9 mouse cellular contexts compared by ENCODE assay signal in the genomic region with DNA sequence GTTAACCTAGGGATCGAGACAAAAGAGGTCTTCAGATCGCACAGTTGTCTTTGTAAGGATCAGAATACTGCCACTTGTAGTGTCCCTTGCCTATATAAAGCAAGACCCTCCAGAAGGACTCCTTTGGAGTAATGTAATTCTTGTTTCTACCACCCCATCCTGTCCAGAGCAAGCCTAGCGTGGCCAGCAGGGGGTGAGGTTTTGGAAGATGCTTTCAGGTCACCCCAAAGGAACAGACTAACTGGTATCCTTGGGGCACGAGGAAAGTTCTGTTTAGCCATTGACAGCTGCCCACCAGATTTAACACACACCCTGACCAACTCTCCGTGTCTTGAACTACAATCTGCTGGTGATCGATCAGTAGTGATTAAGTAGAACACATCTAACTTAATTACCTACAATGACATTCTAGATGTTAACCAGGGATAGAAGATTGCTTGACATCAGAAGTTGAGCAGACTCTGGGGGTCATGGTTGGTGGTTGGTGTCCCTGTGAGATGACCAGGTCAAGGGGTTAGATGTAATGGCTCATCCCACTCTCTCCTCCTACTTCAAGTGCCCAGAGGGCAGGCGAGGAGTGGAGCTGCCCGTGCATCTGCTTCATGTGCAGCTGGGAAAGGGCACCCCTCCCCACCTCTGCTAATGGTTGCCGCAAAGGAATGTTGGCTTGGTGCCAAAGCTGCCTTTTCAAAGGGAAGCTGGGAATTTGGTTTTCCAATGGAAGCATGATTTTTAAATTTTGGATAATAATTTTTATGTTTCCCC. TPM values are rescaled to one million over a fixed set of nuclear protein-coding genes. Genes with fewer than 3 reads are reported as not detected.
A peak's percentile ranks its signal among the peaks of the same experiment; 100 is the strongest.
DNase-seq lines count a peak whose midpoint lies in the region; ATAC-seq lines count a peak whose summit lies in the region.
"Had no signal": no experiment of that assay in that cellular context is flagged by ENCODE, and none has a peak within 500 bp of the region (broad histone marks: within the 10 kb centered on the region; RNA-seq: fewer than 3 reads in every experiment).

No protein-coding gene starts in this region.

- ATAC-seq in heart, embryonic 12.5 days (ENCODE audit: insufficient number of reproducible peaks, low FRiP score) = 0 out of 2 replicates have a peak, but pooled peaks have one; percentile 58
- ATAC-seq in kidney, embryonic 16.5 days (ENCODE audit: low FRiP score, low TSS enrichment) = 0 out of 2 replicates have a peak, but pooled peaks have one; percentile 37
- no peak for ATAC-seq in stomach, embryonic 14.5 days (ENCODE audit: insufficient number of reproducible peaks, insufficient read depth, low FRiP score, low read depth)

- peaks cover 79% of the 10 kb centered on the region for H3K4me1 ChIP-seq in heart, embryonic 12.5 days (replicated peaks)
- peaks cover 39% of the 10 kb centered on the region for H3K4me1 ChIP-seq in kidney, embryonic 16.5 days (ENCODE audit: insufficient read depth, low read length)
- peaks cover 56% of the 10 kb centered on the region for H3K4me1 ChIP-seq in stomach, embryonic 14.5 days (ENCODE audit: control insufficient read depth, insufficient read depth, low read length)

- no peaks in the 10 kb centered on the region for H3K9me3 ChIP-seq in heart, embryonic 12.5 days (replicated peaks)
- no peaks in the 10 kb centered on the region for H3K9me3 ChIP-seq in kidney, embryonic 16.5 days (ENCODE audit: low read length)
- H3K9me3 ChIP-seq in stomach, embryonic 14.5 days (ENCODE audit: control insufficient read depth, low read depth, low read length) = no peaks in the 10 kb centered on the region

- no peak for DNase-seq in heart, postnatal 25 days (ENCODE audit: low spot score)
- DNase-seq in right cerebral cortex, postnatal 14 days = peak; percentile 16
- no peak for DNase-seq in right cerebral cortex, postnatal 10 days (ENCODE audit: low spot score in 2 of 2)
- DNase-seq in spleen, postnatal 14 days (ENCODE audit: low spot score in 2 of 2) = no peak
- DNase-seq in frontal cortex, postnatal 14 days (ENCODE audit: low spot score in 2 of 2) = no peak
- DNase-seq: cerebellum, adult 2 months had no signal

- H3K36me3 ChIP-seq in heart, embryonic 12.5 days = no peaks in the 10 kb centered on the region
- no peaks in the 10 kb centered on the region for H3K36me3 ChIP-seq in kidney, embryonic 16.5 days (ENCODE audit: insufficient read depth, low read length)
- no peaks in the 10 kb centered on the region for H3K36me3 ChIP-seq in stomach, embryonic 14.5 days (ENCODE audit: control insufficient read depth, insufficient read depth, low read length)

- H3K4me2 ChIP-seq in heart, embryonic 12.5 days = no peak overlapping the region
- no peak overlapping the region for H3K4me2 ChIP-seq in kidney, embryonic 16.5 days (replicated peaks; ENCODE audit: low read depth, low read length)
- H3K4me2 ChIP-seq in stomach, embryonic 14.5 days (replicated peaks; ENCODE audit: low read depth, low read length) = no peak overlapping the region

- intact Hi-C loops in heart, postnatal 25 days (cut with DNase I) = no loop called here

- no peak overlapping the region for H3K4me3 ChIP-seq in heart, embryonic 12.5 days
- H3K4me3 ChIP-seq in kidney, embryonic 16.5 days (ENCODE audit: low read length) = no peak overlapping the region
- H3K4me3 ChIP-seq in stomach, embryonic 14.5 days (ENCODE audit: low read depth, low read length) = no peak overlapping the region

- no peak overlapping the region for H3K9ac ChIP-seq in heart, embryonic 12.5 days
- no peak overlapping the region for H3K9ac ChIP-seq in kidney, embryonic 16.5 days (replicated peaks; ENCODE audit: low read length)
- H3K9ac ChIP-seq in stomach, embryonic 14.5 days (replicated peaks; ENCODE audit: low read depth, low read length) = no peak overlapping the region

- no peaks in the 10 kb centered on the region for H3K27me3 ChIP-seq in heart, embryonic 12.5 days (replicated peaks)
- H3K27me3 ChIP-seq in kidney, embryonic 16.5 days (ENCODE audit: insufficient read depth, low read length) = no peaks in the 10 kb centered on the region
- H3K27me3 ChIP-seq in stomach, embryonic 14.5 days (ENCODE audit: control insufficient read depth, insufficient read depth, low read length) = no peaks in the 10 kb centered on the region

- peak overlapping the region; percentile 2; the same call in 1 of the 2 replicates for H3K27ac ChIP-seq in heart, embryonic 12.5 days (ENCODE audit: poor library complexity, severe bottlenecking)
- H3K27ac ChIP-seq in kidney, embryonic 16.5 days (ENCODE audit: low read length) = no peak overlapping the region
- peak overlapping the region; percentile 68; the same call in 1 of the 2 replicates for H3K27ac ChIP-seq in stomach, embryonic 14.5 days (ENCODE audit: low read length)

- WGBS in heart, embryonic 12.5 days = 55% methylated on average over 9 of the region's 9 CpGs
- 50% methylated on average over 9 of the region's 9 CpGs for WGBS in kidney, embryonic 16.5 days
- WGBS in stomach, embryonic 14.5 days = 44% methylated on average over 9 of the region's 9 CpGs

RNA-seq across cellular contexts. Expression of gene Mboat2, which starts 10.6 kb away (rescaled TPM):
- 35.8 and 37.1 TPM in 2 replicates for polyA plus RNA-seq in heart, embryonic 12.5 days (2016; fragmentation: Nextera tagmentation; extraction: Ambion mirVana)
- total RNA-seq in heart, postnatal 25 days (2021) = 10 to 100 TPM; 10.5 to 16.2 TPM
- 44.7 and 44.9 TPM in 2 replicates for polyA plus RNA-seq in kidney, embryonic 16.5 days (2015; fragmentation: Nextera tagmentation; extraction: Ambion mirVana)
- 49.0 and 56.6 TPM in 2 replicates for polyA plus RNA-seq in stomach, embryonic 14.5 days (2014; fragmentation: Nextera tagmentation; extraction: Ambion mirVana)
